In genomic region chr17:49064526-49064925, GRCm38 (mm10) we compare ENCODE assay signal across 16 mouse cellular contexts.
A peak's percentile ranks its signal among the peaks of the same experiment; 100 is the strongest.
DNase-seq lines count a peak whose midpoint lies in the region; ATAC-seq and TF ChIP-seq lines count a peak whose summit lies in the region.
"Had no signal": no experiment of that assay in that cellular context is flagged by ENCODE, and none has a peak within 500 bp of the region (broad histone marks: within the 10 kb centered on the region; RNA-seq: fewer than 3 reads in every experiment).

No protein-coding gene starts in this region.

- H3K27ac ChIP-seq in forebrain, embryonic 13.5 days = no peak overlapping the region
- no peak overlapping the region for H3K27ac ChIP-seq in forebrain, embryonic 12.5 days
- peak overlapping the region; percentile 85 for H3K27ac ChIP-seq in forebrain, postnatal 0 days (ENCODE audit: low read depth, low read length)
- no peak overlapping the region for H3K27ac ChIP-seq in heart, embryonic 12.5 days (ENCODE audit: poor library complexity, severe bottlenecking)
- no peak overlapping the region for H3K27ac ChIP-seq in intestine, postnatal 0 days (ENCODE audit: low read depth, low read length)
- H3K27ac ChIP-seq: lung, embryonic 15.5 days; stomach, embryonic 15.5 days had no signal

- no peak overlapping the region for H3K4me3 ChIP-seq in forebrain, embryonic 13.5 days
- H3K4me3 ChIP-seq in forebrain, embryonic 12.5 days (replicated peaks) = no peak overlapping the region
- no peak overlapping the region for H3K4me3 ChIP-seq in forebrain, postnatal 0 days (ENCODE audit: low read depth, low read length)
- H3K4me3 ChIP-seq in heart, embryonic 12.5 days = no peak overlapping the region
- no peak overlapping the region for H3K4me3 ChIP-seq in intestine, postnatal 0 days (ENCODE audit: low read depth, low read length)
- H3K4me3 ChIP-seq: lung, embryonic 15.5 days; stomach, embryonic 15.5 days had no signal

- no peak overlapping the region for H3K9ac ChIP-seq in forebrain, embryonic 13.5 days
- H3K9ac ChIP-seq in forebrain, embryonic 12.5 days = no peak overlapping the region
- no peak overlapping the region for H3K9ac ChIP-seq in forebrain, postnatal 0 days
- no peak overlapping the region for H3K9ac ChIP-seq in heart, embryonic 12.5 days
- H3K9ac ChIP-seq in intestine, postnatal 0 days (ENCODE audit: low read depth, low read length) = no peak overlapping the region
- H3K9ac ChIP-seq: lung, embryonic 15.5 days; stomach, embryonic 15.5 days had no signal

- DNase-seq in forebrain, postnatal 0 days = peak; percentile 57
- peak; percentile 87 for DNase-seq in layer of hippocampus, adult 9-11 months
- DNase-seq in right cerebral cortex, adult 18-20 months = peak; percentile 45
- DNase-seq in heart, postnatal 14 days = no peak
- DNase-seq: adrenal gland, postnatal 25 days; cerebellum, adult 11 months; heart, adult 11 months; heart, postnatal 4 days; kidney, postnatal 14 days; thymus, postnatal 36 days had no signal

- intact Hi-C loops in heart, postnatal 14 days (cut with DNase I) = no loop called here

- no peaks in the 10 kb centered on the region for H3K9me3 ChIP-seq in forebrain, embryonic 13.5 days (replicated peaks)
- H3K9me3 ChIP-seq in forebrain, embryonic 12.5 days = no peaks in the 10 kb centered on the region
- H3K9me3 ChIP-seq in forebrain, postnatal 0 days (ENCODE audit: low read length) = no peaks in the 10 kb centered on the region
- no peaks in the 10 kb centered on the region for H3K9me3 ChIP-seq in heart, embryonic 12.5 days (replicated peaks)
- no peaks in the 10 kb centered on the region for H3K9me3 ChIP-seq in intestine, postnatal 0 days (ENCODE audit: control insufficient read depth)
- H3K9me3 ChIP-seq: lung, embryonic 15.5 days; stomach, embryonic 15.5 days had no signal

- WGBS in forebrain, embryonic 13.5 days = 79% methylated on average over 8 of the region's 8 CpGs
- 89% methylated on average over 8 of the region's 8 CpGs for WGBS in forebrain, embryonic 12.5 days
- WGBS in forebrain, postnatal 0 days = 57% methylated on average over 8 of the region's 8 CpGs
- 72% methylated on average over 8 of the region's 8 CpGs for WGBS in heart, embryonic 12.5 days
- WGBS in intestine, postnatal 0 days = 79% methylated on average over 8 of the region's 8 CpGs

- peaks cover 18% of the 10 kb centered on the region; the same call in 1 of the 2 replicates for H3K4me1 ChIP-seq in forebrain, embryonic 13.5 days
- peaks cover 6% of the 10 kb centered on the region; the same call in 1 of the 2 replicates for H3K4me1 ChIP-seq in forebrain, embryonic 12.5 days
- H3K4me1 ChIP-seq in forebrain, postnatal 0 days (ENCODE audit: insufficient read depth) = peaks cover 17% of the 10 kb centered on the region
- no peaks in the 10 kb centered on the region for H3K4me1 ChIP-seq in heart, embryonic 12.5 days (replicated peaks)
- no peaks in the 10 kb centered on the region for H3K4me1 ChIP-seq in intestine, postnatal 0 days (replicated peaks; ENCODE audit: control insufficient read depth, insufficient read depth, low read length)
- H3K4me1 ChIP-seq: lung, embryonic 15.5 days; stomach, embryonic 15.5 days had no signal

- H3K36me3 ChIP-seq in forebrain, embryonic 13.5 days (ENCODE audit: poor library complexity, severe bottlenecking) = no peaks in the 10 kb centered on the region
- H3K36me3 ChIP-seq in forebrain, embryonic 12.5 days (replicated peaks) = no peaks in the 10 kb centered on the region
- H3K36me3 ChIP-seq in forebrain, postnatal 0 days (ENCODE audit: insufficient read depth) = no peaks in the 10 kb centered on the region
- H3K36me3 ChIP-seq in heart, embryonic 12.5 days = no peaks in the 10 kb centered on the region
- no peaks in the 10 kb centered on the region for H3K36me3 ChIP-seq in intestine, postnatal 0 days (ENCODE audit: control insufficient read depth, insufficient read depth)
- H3K36me3 ChIP-seq: lung, embryonic 15.5 days; stomach, embryonic 15.5 days had no signal

- TF ChIP-seq CTCF in forebrain, postnatal 0 days (IDR thresholded peaks at IDR 0.05; ENCODE audit: low read depth) = no peak
- no peak for TF ChIP-seq CTCF in intestine, postnatal 0 days (IDR thresholded peaks at IDR 0.05; ENCODE audit: low read depth)

- H3K27me3 ChIP-seq in forebrain, embryonic 13.5 days = no peaks in the 10 kb centered on the region
- H3K27me3 ChIP-seq in forebrain, embryonic 12.5 days = no peaks in the 10 kb centered on the region
- H3K27me3 ChIP-seq in forebrain, postnatal 0 days (ENCODE audit: insufficient read depth, low read length) = no peaks in the 10 kb centered on the region
- H3K27me3 ChIP-seq in heart, embryonic 12.5 days (replicated peaks) = peaks cover 96% of the 10 kb centered on the region
- no peaks in the 10 kb centered on the region for H3K27me3 ChIP-seq in intestine, postnatal 0 days (replicated peaks; ENCODE audit: control insufficient read depth, insufficient read depth, low read length)
- H3K27me3 ChIP-seq: lung, embryonic 15.5 days; stomach, embryonic 15.5 days had no signal

- peak; percentile 20; the same call in 1 of the 2 replicates for ATAC-seq in forebrain, embryonic 13.5 days
- no peak for ATAC-seq in forebrain, embryonic 12.5 days (ENCODE audit: low FRiP score)
- peak; percentile 70 for ATAC-seq in forebrain, postnatal 0 days
- no peak for ATAC-seq in heart, embryonic 12.5 days (ENCODE audit: insufficient number of reproducible peaks, low FRiP score)
- no peak for ATAC-seq in intestine, postnatal 0 days

- no peak overlapping the region for H3K4me2 ChIP-seq in forebrain, embryonic 13.5 days
- no peak overlapping the region for H3K4me2 ChIP-seq in forebrain, embryonic 12.5 days
- no peak overlapping the region for H3K4me2 ChIP-seq in forebrain, postnatal 0 days (ENCODE audit: low read depth)
- no peak overlapping the region for H3K4me2 ChIP-seq in heart, embryonic 12.5 days
- no peak overlapping the region for H3K4me2 ChIP-seq in intestine, postnatal 0 days (replicated peaks; ENCODE audit: low read depth)
- H3K4me2 ChIP-seq: lung, embryonic 15.5 days; stomach, embryonic 15.5 days had no signal

Comparison
In these comparisons a context has a peak if more than half of its experiments do, and no peak if none do; other contexts are left out.
1. ATAC-seq: peak in forebrain, embryonic 13.5 days (single experiment) and forebrain, postnatal 0 days (single experiment); none in forebrain, embryonic 12.5 days (single experiment), heart, embryonic 12.5 days (single experiment) and intestine, postnatal 0 days (single experiment).
2. DNase-seq: peak in forebrain, postnatal 0 days (single experiment), layer of hippocampus, adult 9-11 months (single experiment) and right cerebral cortex, adult 18-20 months (single experiment); none in heart, postnatal 14 days (0 of 2).